Mouse (Mus musculus) midbrain, postnatal 0 days (tissue): ENCODE results near the gene Luzp4. TPM values are rescaled to one million over a fixed set of nuclear protein-coding genes. Genes with fewer than 3 reads are reported as not detected.
"Not testable (repeated sequence)": the region's sequence is repeated elsewhere in the genome, so short reads cannot be mapped to it uniquely, and the experiment has no call there.

Experiments
- ATAC-seq: fragments of 200-750 bp; cut with Nextera tagmentation; 2 replicates; pipeline ENCODE4 v1.8.0; 2017; ENCODE audit warnings: moderate number of reproducible peaks, mild to moderate bottlenecking, moderate TSS enrichment, moderate library complexity; ENCODE audit not compliant: low FRiP score
- DNase-seq: peaks from one replicate; pipeline ENCODE4 v3.0.0-alpha.2; 2015; ENCODE audit warnings: low spot score
- H3K27ac ChIP-seq: fragments of 300-500 bp; sonication (generic); 2 replicates; pipeline ENCODE4 v1.5.1; 2014; ENCODE audit warnings: low read depth, mild to moderate bottlenecking, low read length, mixed read lengths
- H3K27me3 ChIP-seq: fragments of 300-500 bp; sonication (generic); 2 replicates; pipeline ENCODE4 v1.6.1; 2014; ENCODE audit warnings: low read length, control low read depth, mixed read lengths; ENCODE audit not compliant: insufficient read depth
- H3K36me3 ChIP-seq: fragments of 300-500 bp; sonication (generic); 2 replicates; pipeline ENCODE4 v1.6.1; 2014; ENCODE audit warnings: low read length, control low read depth, mixed read lengths; ENCODE audit not compliant: insufficient read depth
- H3K4me1 ChIP-seq: fragments of 300-500 bp; sonication (generic); 2 replicates; pipeline ENCODE4 v1.6.1; 2014; ENCODE audit warnings: mild to moderate bottlenecking, control low read depth, antibody characterized with exemption, low read length, mixed read lengths; ENCODE audit not compliant: insufficient read depth
- H3K4me2 ChIP-seq: fragments of 300-500 bp; sonication (generic); 2 replicates; pipeline ENCODE4 v1.6.1; 2014; ENCODE audit warnings: low read depth, mild to moderate bottlenecking, low read length, mixed read lengths; ENCODE audit not compliant: poor library complexity, severe bottlenecking
- H3K4me3 ChIP-seq: fragments of 300-500 bp; sonication (generic); 2 replicates; pipeline ENCODE4 v1.5.1; 2014; ENCODE audit warnings: low read depth, mild to moderate bottlenecking, low read length, moderate library complexity
- H3K9ac ChIP-seq: fragments of 300-500 bp; sonication (generic); replicated peaks from 2 replicates; pipeline ENCODE4 v1.6.1; 2014; ENCODE audit warnings: mild to moderate bottlenecking, low read length, moderate library complexity, mixed read lengths; ENCODE audit not compliant: poor library complexity, severe bottlenecking
- H3K9me3 ChIP-seq: fragments of 300-500 bp; sonication (generic); 2 replicates; pipeline ENCODE4 v1.6.1; 2016; ENCODE audit warnings: low read length, control low read depth
- WGBS: fragments of 180-500 bp; shearing (Covaris S2); extraction: QIAGEN DNeasy Blood & Tissue Kit; methylation state at CpG from one replicate; pipeline ENCODE4 v1.1.7; 2014; 5-methylcytosine and 5-hydroxymethylcytosine counted together
- polyA plus RNA-seq: library from polyadenylated mRNA; unstranded; fragments of >200 nt; fragmentation: Nextera tagmentation; extraction: Ambion mirVana; gene quantifications from 2 replicates; pipeline ENCODE4 v1.2.1, GENCODE M21; 2015
- total RNA-seq: library from RNA; depleted of rRNA; stranded (reverse); fragments of >200 nt; gene quantifications from 2 replicates; pipeline ENCODE4 v1.2.3, GENCODE M21; 2014; rRNA removed

The Luzp4 gene
- total RNA-seq, result not detected in 2 replicates
- not detected in 2 replicates for polyA plus RNA-seq

GRCm38 (mm10) chrX:148857340-148857739 lies at the start of gene Luzp4:
TSS of gene Luzp4 (plus strand) at chrX:148857640.
- not testable (repeated sequence) for ATAC-seq, H3K27ac ChIP-seq, H3K4me2 ChIP-seq, H3K9me3 ChIP-seq, H3K4me1 ChIP-seq, H3K4me3 ChIP-seq, DNase-seq, H3K27me3 ChIP-seq, H3K9ac ChIP-seq, H3K36me3 ChIP-seq
- 54% methylated on average over 3 of the region's 6 CpGs for WGBS

- not testable (repeated sequence) for ATAC-seq, H3K4me1 ChIP-seq, H3K9me3 ChIP-seq, H3K36me3 ChIP-seq, H3K9ac ChIP-seq, H3K27ac ChIP-seq, H3K27me3 ChIP-seq, H3K4me3 ChIP-seq, H3K4me2 ChIP-seq, DNase-seq
- 87% methylated on average over 4 of the region's 4 CpGs for WGBS
Measured at GRCm38 (mm10) chrX:148841801-148842200, 15.6 kb upstream of the Luzp4 start.

Other genes with a start within 250 kb of the Luzp4 start
- gene Gm8334, start 242.5 kb upstream of the Luzp4 start, total RNA-seq, result not detected in 2 replicates
- gene Gm8334, start 242.5 kb upstream of the Luzp4 start, polyA plus RNA-seq, result not detected in 2 replicates
- not detected in 2 replicates for gene Gm15127, start 194.0 kb upstream of the Luzp4 start, total RNA-seq
- not detected in 2 replicates for gene Gm15127, start 194.0 kb upstream of the Luzp4 start, polyA plus RNA-seq
- not detected in 2 replicates for gene Ott, start 216.6 kb downstream of the Luzp4 start, total RNA-seq
- not detected in 2 replicates for gene Ott, start 216.6 kb downstream of the Luzp4 start, polyA plus RNA-seq